Mouse (Mus musculus) embryonic facial prominence, embryonic 15.5 days (tissue): Measurements from ENCODE around the gene Rars2. TPM values are rescaled to one million over a fixed set of nuclear protein-coding genes. Genes with fewer than 3 reads are reported as not detected.
A peak's percentile ranks its signal among the peaks of the same experiment; 100 is the strongest.
"Not testable (repeated sequence)": the region's sequence is repeated elsewhere in the genome, so short reads cannot be mapped to it uniquely, and the experiment has no call there.

Experiments
- ATAC-seq: fragments of 200-750 bp; cut with Nextera tagmentation; 2 replicates; pipeline ENCODE4 v1.8.0; 2017; ENCODE audit warnings: low read depth, moderate TSS enrichment; ENCODE audit not compliant: insufficient number of reproducible peaks, low FRiP score, low TSS enrichment
- H3K27ac ChIP-seq: fragments of 300-500 bp; sonication (generic); replicated peaks from 2 replicates; pipeline ENCODE4 v1.5.1; 2015; ENCODE audit warnings: mild to moderate bottlenecking, inconsistent platforms
- H3K27me3 ChIP-seq: fragments of 300-500 bp; sonication (generic); 2 replicates; pipeline ENCODE4 v1.6.1; 2015; ENCODE audit warnings: inconsistent platforms
- H3K36me3 ChIP-seq: fragments of 300-500 bp; sonication (generic); 2 replicates; pipeline ENCODE4 v1.6.1; 2015; ENCODE audit warnings: mild to moderate bottlenecking, inconsistent platforms
- H3K4me1 ChIP-seq: fragments of 300-500 bp; sonication (generic); 2 replicates; pipeline ENCODE4 v1.6.1; 2015; ENCODE audit warnings: inconsistent platforms
- H3K4me2 ChIP-seq: fragments of 300-500 bp; sonication (generic); replicated peaks from 2 replicates; pipeline ENCODE4 v1.6.1; 2015; ENCODE audit warnings: mild to moderate bottlenecking, inconsistent platforms
- H3K4me3 ChIP-seq: fragments of 300-500 bp; sonication (generic); replicated peaks from 2 replicates; pipeline ENCODE4 v1.5.1; 2015; ENCODE audit warnings: mild to moderate bottlenecking, inconsistent platforms
- H3K9ac ChIP-seq: fragments of 300-500 bp; sonication (generic); 2 replicates; pipeline ENCODE4 v1.6.1; 2015; ENCODE audit warnings: inconsistent platforms
- H3K9me3 ChIP-seq: fragments of 300-500 bp; sonication (generic); replicated peaks from 2 replicates; pipeline ENCODE4 v1.6.1; 2016; ENCODE audit warnings: inconsistent platforms
- WGBS: fragments of 180-500 bp; shearing (Covaris S2); methylation state at CpG from one replicate; pipeline ENCODE4 v1.1.7; 2015; 5-methylcytosine and 5-hydroxymethylcytosine counted together
- polyA plus RNA-seq: library from polyadenylated mRNA; unstranded; fragments of >200 nt; fragmentation: Nextera tagmentation; extraction: Ambion mirVana; gene quantifications from 2 replicates; pipeline ENCODE4 v1.2.1, GENCODE M21; 2015

Gene Rars2
- 53.6 and 60.7 TPM in 2 replicates for polyA plus RNA-seq

DNA sequence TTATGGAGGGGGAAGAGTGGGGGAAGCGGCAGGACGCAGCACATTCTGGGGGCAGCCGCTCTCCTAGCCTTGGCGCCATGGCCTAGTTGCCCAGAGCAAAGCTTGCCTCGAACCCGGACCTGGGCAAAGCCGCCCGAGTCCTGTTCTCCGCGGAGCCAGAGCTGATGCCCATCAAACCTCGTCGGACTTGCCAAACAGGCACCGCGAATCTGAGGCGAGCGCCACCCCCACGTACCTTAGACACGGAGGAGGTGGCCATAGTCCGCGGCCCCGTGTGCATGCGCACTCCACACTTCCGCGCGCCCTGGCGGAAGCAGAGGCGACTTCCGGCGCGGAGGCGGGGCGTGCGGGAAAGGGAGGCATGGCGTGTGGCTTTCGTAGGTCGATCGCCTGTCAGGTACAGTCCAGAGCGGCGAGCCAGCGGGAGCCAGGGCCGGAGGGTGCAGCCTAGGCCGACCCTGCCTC lies at the start of gene Rars2, which contains the start of gene Orc3:
TSS of gene Rars2 (plus strand) at position 328 of the 465 bp plus-strand sequence.
TSS of gene Orc3 (minus strand) at position 315 of the 465 bp plus-strand sequence.
- H3K4me3 ChIP-seq = peak within 1 kb of the TSS; percentile 89
- no peaks in the 10 kb centered on the region for H3K27me3 ChIP-seq
- peaks cover 25% of the 10 kb centered on the region for H3K4me1 ChIP-seq
- 0 out of 2 replicates have a peak, but pooled peaks cover 3% of the 10 kb centered on the region for H3K36me3 ChIP-seq
- peak within 1 kb of the TSS; percentile 92 for H3K9ac ChIP-seq
- peak within 1 kb of the TSS; percentile 93 for H3K27ac ChIP-seq
- peak; percentile 97 for ATAC-seq
- H3K9me3 ChIP-seq = no peaks in the 10 kb centered on the region
- WGBS = under 1% methylated on average over 42 of the region's 42 CpGs
- H3K4me2 ChIP-seq = peak within 1 kb of the TSS; percentile 81

DNA sequence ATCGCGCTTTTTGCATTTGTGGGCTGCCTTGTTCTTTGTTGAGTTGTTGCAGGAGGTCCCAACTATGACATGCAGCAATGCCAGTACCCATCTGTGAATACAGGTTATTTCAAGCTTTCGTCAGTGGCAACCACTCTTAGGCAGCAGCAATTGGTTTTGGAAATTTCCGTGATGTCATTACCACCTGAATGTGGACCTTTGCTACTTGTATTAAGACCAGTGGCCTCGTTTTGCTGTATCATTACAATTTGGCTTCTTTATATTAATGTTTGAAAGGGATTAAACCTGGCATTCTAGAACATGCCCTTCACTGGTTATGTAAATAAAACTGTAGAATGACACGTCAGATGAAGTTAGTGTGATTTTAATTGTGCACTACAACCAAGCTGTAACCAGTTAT lies 48.5 kb upstream of the Rars2 start:
- no peaks in the 10 kb centered on the region for H3K27me3 ChIP-seq
- 86% methylated on average over 6 of the region's 6 CpGs for WGBS
- H3K9me3 ChIP-seq = no peaks in the 10 kb centered on the region
- H3K27ac ChIP-seq = no peak overlapping the region
- H3K4me1 ChIP-seq = no peaks in the 10 kb centered on the region
- peaks cover 43% of the 10 kb centered on the region for H3K36me3 ChIP-seq
- no peak for ATAC-seq
- no peak overlapping the region for H3K4me2 ChIP-seq
- H3K4me3 ChIP-seq = no peak overlapping the region
- no peak overlapping the region for H3K9ac ChIP-seq

DNA sequence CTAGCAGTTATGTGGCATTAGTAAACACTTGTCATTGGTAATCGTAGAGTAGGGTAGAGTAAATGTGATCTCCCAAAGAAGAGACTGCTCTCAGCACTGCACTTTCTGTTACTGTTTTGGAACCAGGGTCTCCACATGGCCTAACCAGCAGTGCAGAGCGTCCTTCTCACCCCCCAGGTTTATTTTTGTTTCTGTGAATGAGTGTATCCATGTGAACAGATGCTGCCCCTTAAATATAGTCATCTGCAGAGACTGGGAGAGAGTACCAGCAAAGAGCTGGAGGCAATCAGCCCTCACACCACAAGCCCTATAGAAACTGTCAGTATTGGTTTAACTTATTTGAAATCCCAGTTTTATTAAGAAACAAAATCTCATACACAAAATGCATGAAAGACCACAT lies 41.9 kb upstream of the Rars2 start:
- Histone ChIP-seq H3K4me1 (no peaks in the 10 kb centered on the region), H3K4me3 (no peak overlapping the region), H3K27me3 (no peaks in the 10 kb centered on the region), H3K9me3 (no peaks in the 10 kb centered on the region), H3K4me2 (no peak overlapping the region), H3K27ac (no peak overlapping the region), H3K36me3 (peaks cover 73% of the 10 kb centered on the region), H3K9ac (no peak overlapping the region)
- WGBS = 49% methylated on average over 2 of the region's 2 CpGs
- no peak for ATAC-seq

DNA sequence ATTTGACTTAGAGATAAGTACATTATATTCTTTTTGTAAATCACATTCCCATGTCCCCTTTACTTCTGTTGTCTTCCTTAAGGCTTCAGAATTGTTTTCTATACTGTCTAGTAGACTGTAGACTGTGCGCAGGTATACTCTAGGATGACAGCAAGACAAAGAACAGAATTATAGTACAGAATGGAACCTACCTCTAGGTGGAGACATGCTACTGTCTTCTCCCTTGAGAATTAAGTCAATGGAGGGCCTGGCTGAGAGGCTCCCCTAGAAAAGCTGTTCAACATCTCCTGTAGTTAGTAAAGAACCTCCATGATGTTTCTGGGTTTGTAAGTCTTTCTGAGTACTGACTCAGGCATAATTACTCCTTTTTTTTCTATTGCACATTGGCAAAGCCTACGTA lies 37.7 kb upstream of the Rars2 start:
- 89% methylated on average over 2 of the region's 2 CpGs for WGBS
- Histone ChIP-seq H3K27me3 (no peaks in the 10 kb centered on the region), H3K27ac (no peak overlapping the region), H3K4me3 (no peak overlapping the region), H3K9ac (no peak overlapping the region), H3K9me3 (no peaks in the 10 kb centered on the region), H3K36me3 (peaks cover 79% of the 10 kb centered on the region), H3K4me1 (no peaks in the 10 kb centered on the region), H3K4me2 (no peak overlapping the region)
- ATAC-seq = no peak

DNA sequence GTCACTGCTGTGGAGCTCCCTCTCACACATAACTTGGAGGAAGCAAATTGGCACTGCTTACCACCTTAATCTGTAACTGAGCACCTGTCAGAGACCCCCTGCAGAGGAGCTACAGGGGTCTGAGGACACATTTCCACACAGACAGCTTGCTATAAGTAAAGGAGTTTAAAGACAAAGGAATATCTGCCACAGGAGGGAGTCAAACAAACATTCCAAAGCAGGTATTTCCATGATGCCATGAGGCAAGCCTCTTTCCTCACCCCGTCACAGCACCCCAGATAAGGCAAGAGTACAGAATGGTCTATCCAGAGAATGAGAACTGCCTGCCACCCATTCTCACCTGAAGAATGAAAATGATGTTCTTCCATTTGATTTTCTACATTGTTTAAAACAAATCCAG lies 35.5 kb upstream of the Rars2 start:
- no peak overlapping the region for H3K4me2 ChIP-seq
- no peak overlapping the region for H3K27ac ChIP-seq
- no peak for ATAC-seq
- peaks cover 78% of the 10 kb centered on the region for H3K36me3 ChIP-seq
- H3K9ac ChIP-seq = no peak overlapping the region
- H3K27me3 ChIP-seq = no peaks in the 10 kb centered on the region
- H3K9me3 ChIP-seq = no peaks in the 10 kb centered on the region
- H3K4me1 ChIP-seq = no peaks in the 10 kb centered on the region
- no peak overlapping the region for H3K4me3 ChIP-seq
- 63% methylated on average over 1 of the region's 1 CpGs for WGBS

DNA sequence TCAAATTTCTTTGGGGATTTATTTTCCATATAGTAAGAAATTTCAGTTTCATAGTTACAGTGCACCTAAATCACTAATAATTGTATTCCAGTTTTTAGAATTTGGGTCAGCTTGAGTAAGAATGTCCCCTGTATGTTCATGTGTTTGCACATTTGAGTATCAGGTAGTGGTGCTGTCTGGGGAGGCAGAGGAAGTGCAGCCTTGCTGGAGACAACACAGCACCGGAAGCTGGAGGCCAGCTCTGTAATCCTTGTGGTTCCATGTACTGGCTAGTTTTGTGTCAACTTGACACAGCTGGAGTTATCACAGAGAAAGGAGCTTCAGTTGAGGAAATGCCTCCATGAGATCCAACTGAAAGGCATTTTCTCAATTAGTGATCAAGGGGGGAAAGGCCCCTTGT lies 33.3 kb upstream of the Rars2 start:
- peaks cover 60% of the 10 kb centered on the region for H3K36me3 ChIP-seq

DNA sequence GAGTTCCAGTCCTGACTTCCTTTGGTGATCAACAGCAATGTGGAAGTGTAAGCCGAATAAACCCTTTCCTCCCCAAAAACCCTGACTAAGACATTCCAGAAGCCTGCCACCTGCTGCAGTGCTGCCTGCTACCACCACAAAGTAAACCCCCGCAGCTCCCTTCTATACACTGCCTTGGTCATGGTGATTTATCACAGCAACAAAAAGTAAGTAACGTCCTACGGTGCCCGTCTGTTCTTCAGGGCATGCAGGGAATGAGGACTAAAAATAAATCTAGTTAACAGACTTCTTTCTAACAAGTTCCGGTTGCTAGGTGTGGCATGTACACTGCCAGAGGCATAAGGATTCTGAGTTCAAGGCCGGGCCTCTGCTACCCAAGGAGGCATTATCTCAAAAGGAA lies 32.8 kb upstream of the Rars2 start:
- 70% methylated on average over 7 of the region's 7 CpGs for WGBS

More for the DNA sequence above, 33.3 kb upstream of the Rars2 start:
- not testable (repeated sequence) for H3K9ac ChIP-seq, H3K4me1 ChIP-seq, H3K9me3 ChIP-seq, H3K27ac ChIP-seq, ATAC-seq, H3K4me3 ChIP-seq, H3K4me2 ChIP-seq, H3K27me3 ChIP-seq
- WGBS = 82% methylated on average over 1 of the region's 1 CpGs

DNA sequence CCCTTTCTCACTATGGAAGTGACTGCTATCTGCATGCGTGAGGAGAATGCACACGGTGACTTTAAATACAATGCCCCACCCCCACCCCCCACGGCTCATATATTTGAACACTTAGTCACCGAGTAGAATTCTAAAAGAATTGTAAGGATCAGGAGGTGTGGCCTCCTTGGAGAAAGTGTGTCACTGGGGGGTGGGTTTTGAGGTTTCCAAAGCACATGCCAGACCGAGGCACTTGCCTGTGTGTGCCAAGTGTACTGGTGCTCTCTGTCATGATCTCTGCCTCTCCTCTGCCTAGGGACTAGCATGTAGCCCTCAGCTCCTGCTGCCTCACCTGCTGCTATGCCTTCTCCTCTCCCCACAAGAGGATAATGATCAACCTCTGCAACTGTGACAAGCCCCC lies 32.3 kb upstream of the Rars2 start:
- H3K9me3 ChIP-seq = no peaks in the 10 kb centered on the region
- no peak overlapping the region for H3K27ac ChIP-seq
- H3K9ac ChIP-seq = no peak overlapping the region
- no peaks in the 10 kb centered on the region for H3K4me1 ChIP-seq
- 64% methylated on average over 5 of the region's 5 CpGs for WGBS
- H3K36me3 ChIP-seq = peaks cover 57% of the 10 kb centered on the region
- no peak for ATAC-seq
- no peak overlapping the region for H3K4me2 ChIP-seq
- H3K4me3 ChIP-seq = no peak overlapping the region
- H3K27me3 ChIP-seq = no peaks in the 10 kb centered on the region

More for the DNA sequence above, 32.8 kb upstream of the Rars2 start:
- ATAC-seq = no peak
- no peaks in the 10 kb centered on the region for H3K27me3 ChIP-seq
- H3K4me3 ChIP-seq = no peak overlapping the region
- no peak overlapping the region for H3K4me2 ChIP-seq
- no peak overlapping the region for H3K27ac ChIP-seq
- peaks cover 57% of the 10 kb centered on the region for H3K36me3 ChIP-seq
- no peak overlapping the region for H3K9ac ChIP-seq
- no peaks in the 10 kb centered on the region for H3K4me1 ChIP-seq
- H3K9me3 ChIP-seq = no peaks in the 10 kb centered on the region

DNA sequence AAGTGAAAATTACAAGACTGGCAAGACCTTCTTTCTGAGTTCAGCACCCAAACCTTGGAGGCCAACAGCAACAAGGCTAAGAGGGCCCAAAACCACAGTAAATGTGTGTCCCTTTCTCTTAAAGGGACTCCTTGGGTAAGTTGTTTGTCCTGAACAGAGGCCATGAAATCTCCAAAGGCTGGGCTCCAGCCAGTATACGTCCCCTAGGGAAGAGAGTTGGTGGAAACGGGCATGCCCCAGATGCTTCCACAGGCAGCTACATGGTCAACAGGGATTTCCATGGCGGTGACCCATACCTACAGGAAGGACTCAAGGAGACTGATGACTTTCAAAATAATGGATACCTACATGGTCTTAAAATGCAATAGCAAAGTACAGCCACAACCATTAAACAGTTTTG lies 31.3 kb upstream of the Rars2 start:
- H3K36me3 ChIP-seq = peaks cover 50% of the 10 kb centered on the region
- H3K27ac ChIP-seq = no peak overlapping the region
- H3K4me3 ChIP-seq = no peak overlapping the region
- H3K4me2 ChIP-seq = no peak overlapping the region
- H3K9me3 ChIP-seq = no peaks in the 10 kb centered on the region
- WGBS = 91% methylated on average over 3 of the region's 3 CpGs
- no peaks in the 10 kb centered on the region for H3K4me1 ChIP-seq
- ATAC-seq = no peak
- H3K9ac ChIP-seq = no peak overlapping the region
- no peaks in the 10 kb centered on the region for H3K27me3 ChIP-seq

DNA sequence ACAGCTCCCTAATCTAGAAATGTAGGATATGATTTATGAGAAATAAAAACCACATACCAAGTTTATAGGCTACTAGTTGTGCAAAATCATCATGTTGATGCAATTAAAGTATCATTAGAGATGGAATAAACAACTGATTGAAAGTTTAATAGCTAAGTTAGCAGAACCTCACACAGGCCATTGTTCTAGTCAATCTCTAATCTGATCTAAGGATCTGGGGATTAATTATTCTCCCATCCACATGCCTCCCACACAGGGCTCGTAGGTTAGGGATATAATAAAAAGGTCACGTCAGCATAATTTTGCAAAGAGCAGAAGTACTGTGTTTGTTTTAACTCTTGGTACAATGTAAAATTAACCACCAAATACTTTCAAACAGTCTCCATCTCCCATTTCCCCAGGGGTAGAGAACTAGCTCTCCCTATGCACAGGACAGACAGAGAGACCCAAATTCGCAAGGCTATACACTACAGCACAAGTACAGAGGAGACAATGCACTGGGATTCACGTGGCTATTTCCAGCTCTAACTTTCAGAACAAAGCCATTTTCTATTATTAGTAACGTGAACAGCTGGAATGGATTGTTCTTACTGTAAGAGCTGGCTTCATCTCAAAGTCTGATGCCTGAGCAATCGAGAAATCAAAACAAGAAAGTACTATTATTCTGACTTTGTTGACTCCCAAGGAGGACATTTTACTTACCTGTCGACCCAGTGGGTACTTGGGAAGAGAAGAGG lies 29.7 kb upstream of the Rars2 start:
- Histone ChIP-seq H3K9me3 (no peaks in the 10 kb centered on the region), H3K36me3 (peaks cover 42% of the 10 kb centered on the region), H3K4me2 (no peak overlapping the region), H3K9ac (no peak overlapping the region), H3K4me1 (no peaks in the 10 kb centered on the region), H3K27me3 (no peaks in the 10 kb centered on the region), H3K4me3 (no peak overlapping the region), H3K27ac (no peak overlapping the region)
- no peak for ATAC-seq
- 56% methylated on average over 7 of the region's 7 CpGs for WGBS

DNA sequence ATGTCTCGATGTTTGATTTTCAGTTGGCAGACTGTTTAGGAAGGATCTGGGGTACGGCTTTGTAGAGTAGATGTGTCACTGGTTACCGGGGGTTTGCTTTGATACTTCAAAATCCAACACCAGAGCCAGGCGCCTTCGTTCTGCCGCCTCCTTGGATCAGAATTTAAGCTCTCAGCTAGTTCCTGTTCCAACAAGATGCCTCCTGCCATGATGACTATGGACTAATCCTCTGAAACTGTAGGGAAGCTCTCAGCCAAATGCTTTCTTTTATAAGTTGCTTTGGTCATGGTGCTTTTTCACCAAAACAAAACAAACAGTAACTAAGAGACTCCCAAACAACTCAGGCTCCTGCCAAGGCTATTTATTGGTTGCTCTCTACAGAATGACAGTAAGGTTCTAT lies 11.6 kb upstream of the Rars2 start:
- no peaks in the 10 kb centered on the region for H3K9me3 ChIP-seq
- peaks cover 46% of the 10 kb centered on the region for H3K36me3 ChIP-seq
- H3K27me3 ChIP-seq = no peaks in the 10 kb centered on the region
- no peak for ATAC-seq
- no peak overlapping the region for H3K9ac ChIP-seq
- no peak overlapping the region for H3K4me3 ChIP-seq
- H3K27ac ChIP-seq = no peak overlapping the region
- 95% methylated on average over 6 of the region's 6 CpGs for WGBS
- H3K4me1 ChIP-seq = no peaks in the 10 kb centered on the region
- no peak overlapping the region for H3K4me2 ChIP-seq

DNA sequence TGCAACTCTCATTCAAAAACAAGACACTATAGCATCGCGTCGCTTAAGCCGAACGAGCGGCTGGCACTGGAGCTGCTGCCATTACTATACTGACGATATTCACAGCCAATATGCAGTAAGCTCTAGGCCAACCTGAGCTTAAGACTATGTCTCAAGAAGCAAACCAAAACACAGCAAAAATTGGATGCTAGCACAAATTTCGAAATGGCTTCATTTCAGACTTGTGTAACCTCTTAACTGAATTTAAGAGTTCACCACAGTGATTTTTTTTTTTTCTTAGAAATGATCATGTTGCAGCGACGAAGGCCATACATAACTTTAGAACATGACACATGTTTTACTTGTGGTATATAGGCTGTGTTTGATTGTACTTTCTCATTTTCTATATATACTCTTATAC lies 8.1 kb upstream of the Rars2 start:
- no peak for ATAC-seq
- H3K27me3 ChIP-seq = no peaks in the 10 kb centered on the region
- no peak overlapping the region for H3K9ac ChIP-seq
- WGBS = 96% methylated on average over 10 of the region's 10 CpGs
- H3K4me1 ChIP-seq = no peaks in the 10 kb centered on the region
- H3K27ac ChIP-seq = no peak overlapping the region
- H3K4me3 ChIP-seq = no peak overlapping the region
- H3K4me2 ChIP-seq = no peak overlapping the region
- peaks cover 44% of the 10 kb centered on the region for H3K36me3 ChIP-seq
- no peaks in the 10 kb centered on the region for H3K9me3 ChIP-seq
